Mouse (Mus musculus) cerebellum, adult 2 months (tissue): ENCODE measurements around the gene Iqcd. TPM values are rescaled to one million over a fixed set of nuclear protein-coding genes. Genes with fewer than 3 reads are reported as not detected.

Experiments
- DNase-seq, 2 experiments: peaks; one replicate each; pipeline ENCODE4 v3.0.0; 2021
- H3K27ac ChIP-seq: fragments of 200-500 bp; 2 replicates; pipeline ENCODE4 v1.5.1; 2012; ENCODE audit warnings: low read length, control low read depth, inconsistent platforms; ENCODE audit not compliant: insufficient read depth
- H3K27me3 ChIP-seq: fragments of 200-500 bp; 2 replicates; pipeline ENCODE4 v1.6.1; 2012; ENCODE audit warnings: inconsistent platforms, mild to moderate bottlenecking, low read length, moderate library complexity; ENCODE audit not compliant: control insufficient read depth, insufficient read depth
- H3K4me1 ChIP-seq: fragments of 200-500 bp; 2 replicates; pipeline ENCODE4 v1.6.1; 2011; ENCODE audit warnings: low read length; ENCODE audit not compliant: control insufficient read depth, insufficient read depth
- H3K4me3 ChIP-seq: fragments of 200-500 bp; replicated peaks from 2 replicates; pipeline ENCODE3; 2011; ENCODE audit warnings: mild to moderate bottlenecking, low read depth, low read length, control low read depth; ENCODE audit not compliant: insufficient read depth
- CTCF ChIP-seq: fragments of 200-500 bp; IDR thresholded peaks from 2 replicates; pipeline ENCODE4 v1.5.1; 2011; ENCODE audit warnings: low read depth, mild to moderate bottlenecking, control low read depth, low read length, moderate library complexity, borderline replicate concordance; ENCODE audit not compliant: insufficient read depth
- POLR2A ChIP-seq: fragments of 200-500 bp; IDR thresholded peaks from 2 replicates; pipeline ENCODE4 v1.6.1; 2011; ENCODE audit warnings: low read length, control low read depth, borderline replicate concordance; ENCODE audit not compliant: insufficient read depth
- WGBS: fragments of 180-500 bp; shearing (Covaris S2); methylation state at CpG from one replicate; pipeline ENCODE4 v1.1.7; 2018; 5-methylcytosine and 5-hydroxymethylcytosine counted together
- polyA plus RNA-seq: library from polyadenylated mRNA; depleted of rRNA; stranded (reverse); fragments of >200 nt; gene quantifications from 2 replicates; pipeline ENCODE4 v1.2.3, GENCODE M21; 2012

Gene Iqcd
- polyA plus RNA-seq, 1 experiment: 1.8 TPM

DNA sequence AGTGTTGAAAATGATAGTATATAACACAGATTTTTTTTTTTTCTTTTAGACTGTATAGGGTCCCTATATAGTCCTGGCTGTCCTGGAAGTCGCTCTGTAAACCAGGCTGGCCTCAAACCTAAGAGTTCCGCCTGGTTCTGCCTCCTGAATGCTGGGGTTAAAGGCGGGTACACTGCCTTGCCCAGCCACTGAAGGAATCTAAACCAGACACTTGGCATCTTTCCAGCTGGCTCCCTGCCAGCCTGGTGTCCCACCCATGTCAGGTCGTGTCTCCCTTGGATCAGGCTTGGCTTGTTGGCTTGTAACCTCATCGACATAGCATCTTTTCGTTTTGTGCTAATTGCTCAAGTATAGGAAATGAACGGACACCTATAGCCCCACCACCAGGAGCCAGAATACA is 39.8 kb downstream of the Iqcd start:
- H3K4me3 ChIP-seq: no peak overlapping the region
- 52% methylated on average over 7 of the region's 7 CpGs for WGBS
- no peak for DNase-seq
- no peaks in the 10 kb centered on the region for H3K27me3 ChIP-seq
- TF ChIP-seq CTCF (no peak), POLR2A (no peak)
- H3K27ac ChIP-seq: no peak overlapping the region
- H3K4me1 ChIP-seq: peaks cover 12% of the 10 kb centered on the region

DNA sequence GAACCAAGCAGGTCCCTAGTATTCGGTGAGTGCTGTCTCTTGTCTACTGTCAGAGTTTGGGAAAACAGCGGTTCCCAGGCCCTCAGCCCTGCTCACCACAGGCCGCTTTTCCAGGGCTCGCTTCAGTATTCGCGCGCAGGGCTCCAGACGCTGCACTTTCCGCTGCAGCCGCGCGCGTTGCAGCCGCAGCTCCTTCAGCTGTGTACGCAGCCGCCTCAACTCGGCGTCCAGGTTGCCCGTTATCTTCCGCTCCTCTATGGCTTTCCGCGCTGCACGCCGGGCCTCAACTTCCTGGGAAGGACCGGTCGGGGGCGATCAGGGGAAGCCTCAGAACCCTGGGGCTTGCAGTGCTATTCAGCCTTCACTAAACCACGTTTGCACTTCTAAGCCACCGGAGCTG is 42.3 kb downstream of the Iqcd start:
- H3K4me1 ChIP-seq: peaks cover 6% of the 10 kb centered on the region
- TF ChIP-seq POLR2A: no peak
- no peak for TF ChIP-seq CTCF
- no peaks in the 10 kb centered on the region for H3K27me3 ChIP-seq
- H3K4me3 ChIP-seq: no peak overlapping the region
- no peak overlapping the region for H3K27ac ChIP-seq
- WGBS: 29% methylated on average over 29 of the region's 29 CpGs
- no peak for DNase-seq

DNA sequence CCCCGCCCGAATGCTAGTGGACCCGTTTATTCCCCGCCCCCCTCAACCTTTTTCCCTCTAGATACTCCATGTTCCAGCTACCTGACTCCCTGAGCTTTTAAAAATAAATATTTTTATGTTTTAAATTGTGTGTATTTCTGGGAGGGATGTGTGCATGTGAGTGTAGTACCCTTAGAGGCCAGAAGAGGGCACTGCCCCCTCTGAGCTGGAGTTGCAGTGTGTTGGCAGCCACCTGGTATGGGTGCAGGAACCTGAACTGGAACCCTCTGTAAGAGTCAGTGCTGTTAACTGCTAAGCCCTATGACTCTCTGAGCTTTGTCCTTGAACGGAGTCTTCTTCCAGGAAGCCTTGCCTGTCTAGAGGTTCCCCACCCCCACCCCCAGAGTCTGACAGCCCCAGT is 43.1 kb downstream of the Iqcd start:
- Histone ChIP-seq H3K4me1 (peaks cover 6% of the 10 kb centered on the region), H3K4me3 (no peak overlapping the region), H3K27me3 (no peaks in the 10 kb centered on the region), H3K27ac (no peak overlapping the region)
- 93% methylated on average over 5 of the region's 5 CpGs for WGBS
- no peak for DNase-seq
- TF ChIP-seq CTCF: no peak
- TF ChIP-seq POLR2A: no peak

DNA sequence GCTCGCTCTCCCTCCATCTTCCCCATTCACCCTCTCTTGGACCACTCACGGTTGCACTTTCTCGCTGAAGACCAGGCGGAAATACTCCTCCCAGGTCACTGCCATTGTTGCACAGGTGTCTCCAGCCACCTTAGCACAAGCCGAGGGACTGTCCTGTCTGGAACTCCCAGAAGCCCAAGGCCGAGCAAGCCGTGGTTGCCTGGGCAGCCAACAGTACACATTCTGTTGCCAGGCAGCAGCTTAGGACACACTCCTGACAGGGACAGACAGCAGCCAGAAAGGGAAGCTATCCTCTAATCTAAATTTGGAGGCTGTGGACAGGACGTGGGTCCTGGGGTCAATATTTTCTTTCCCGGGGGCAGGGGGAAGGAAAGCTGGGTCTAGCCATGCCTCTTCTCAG is 45.3 kb downstream of the Iqcd start, which contains the start of gene Cfap73:
Gene Cfap73, minus strand, starts transcription at position 105 of the 400 bp plus-strand sequence.
- Histone ChIP-seq H3K27ac (no peak within 1 kb of the TSS), H3K4me3 (no peak within 1 kb of the TSS), H3K4me1 (no peaks in the 10 kb centered on the region), H3K27me3 (no peaks in the 10 kb centered on the region)
- WGBS: 50% methylated on average over 9 of the region's 9 CpGs
- DNase-seq: no peak
- TF ChIP-seq CTCF: no peak
- TF ChIP-seq POLR2A: no peak

DNA sequence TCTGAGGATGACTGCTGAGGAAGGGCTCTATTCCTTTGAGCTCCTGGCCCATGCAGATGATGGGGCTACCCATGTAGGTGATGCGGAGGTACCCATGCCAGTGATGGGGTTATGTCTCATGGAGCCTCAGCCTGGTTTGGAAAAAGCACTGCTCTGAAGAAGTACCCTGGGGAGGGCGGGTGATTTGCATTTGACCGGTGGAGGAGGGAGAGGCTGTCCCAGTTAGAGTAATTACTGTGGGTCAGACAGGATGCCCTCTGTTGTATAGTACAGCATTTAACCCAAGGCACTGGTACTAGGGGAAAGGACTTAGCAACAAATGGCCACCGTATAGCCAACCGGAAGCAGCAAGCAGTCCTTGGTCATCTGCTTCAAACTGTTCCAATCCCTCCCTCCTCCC is 46.0 kb downstream of the Iqcd start:
- no peaks in the 10 kb centered on the region for H3K27me3 ChIP-seq
- H3K4me1 ChIP-seq: no peaks in the 10 kb centered on the region
- TF ChIP-seq POLR2A (no peak), CTCF (no peak)
- no peak overlapping the region for H3K27ac ChIP-seq
- DNase-seq: no peak
- H3K4me3 ChIP-seq: no peak overlapping the region
- WGBS: 54% methylated on average over 5 of the region's 5 CpGs

DNA sequence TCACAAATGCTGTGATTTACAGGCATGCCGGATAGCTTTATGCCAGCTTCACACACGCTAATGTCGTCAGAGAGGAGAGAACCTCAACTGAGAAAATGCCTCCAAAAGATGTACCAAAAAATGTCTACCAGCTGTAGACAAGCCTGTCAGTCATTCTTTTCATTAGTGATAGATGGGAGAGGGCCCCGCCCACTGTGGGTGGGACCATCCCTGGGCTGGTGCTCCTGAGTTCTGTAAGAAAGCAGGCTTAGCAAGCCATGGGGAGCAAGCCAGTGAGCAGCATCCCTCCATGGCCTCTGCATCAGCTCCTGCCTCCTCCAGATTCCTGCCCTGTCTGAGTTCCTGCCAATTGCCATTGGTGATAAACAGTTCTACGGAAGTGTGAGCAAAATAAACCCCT is 46.8 kb downstream of the Iqcd start:
- Histone ChIP-seq H3K4me1 (no peaks in the 10 kb centered on the region), H3K27me3 (no peaks in the 10 kb centered on the region), H3K4me3 (no peak overlapping the region), H3K27ac (no peak overlapping the region)
- no peak for DNase-seq
- 93% methylated on average over 5 of the region's 5 CpGs for WGBS
- TF ChIP-seq CTCF: no peak
- TF ChIP-seq POLR2A: no peak

DNA sequence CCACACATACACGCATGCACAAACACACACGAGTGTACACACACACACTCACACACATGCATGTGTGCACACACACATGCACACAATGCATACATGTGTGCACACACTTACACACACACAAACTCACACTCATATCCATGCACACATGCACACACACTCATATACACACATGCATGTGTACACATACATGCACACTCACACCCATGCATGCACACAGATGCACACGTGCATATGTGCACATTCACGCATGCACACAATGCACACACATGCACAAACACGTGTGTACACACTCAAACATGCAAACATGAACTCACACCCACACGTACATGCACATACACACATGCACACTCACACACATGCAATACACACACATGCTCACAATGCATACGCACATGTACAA is 51.3 kb downstream of the Iqcd start:
- TF ChIP-seq CTCF (no peak), POLR2A (no peak)
- WGBS: 92% methylated on average over 7 of the region's 7 CpGs

DNA sequence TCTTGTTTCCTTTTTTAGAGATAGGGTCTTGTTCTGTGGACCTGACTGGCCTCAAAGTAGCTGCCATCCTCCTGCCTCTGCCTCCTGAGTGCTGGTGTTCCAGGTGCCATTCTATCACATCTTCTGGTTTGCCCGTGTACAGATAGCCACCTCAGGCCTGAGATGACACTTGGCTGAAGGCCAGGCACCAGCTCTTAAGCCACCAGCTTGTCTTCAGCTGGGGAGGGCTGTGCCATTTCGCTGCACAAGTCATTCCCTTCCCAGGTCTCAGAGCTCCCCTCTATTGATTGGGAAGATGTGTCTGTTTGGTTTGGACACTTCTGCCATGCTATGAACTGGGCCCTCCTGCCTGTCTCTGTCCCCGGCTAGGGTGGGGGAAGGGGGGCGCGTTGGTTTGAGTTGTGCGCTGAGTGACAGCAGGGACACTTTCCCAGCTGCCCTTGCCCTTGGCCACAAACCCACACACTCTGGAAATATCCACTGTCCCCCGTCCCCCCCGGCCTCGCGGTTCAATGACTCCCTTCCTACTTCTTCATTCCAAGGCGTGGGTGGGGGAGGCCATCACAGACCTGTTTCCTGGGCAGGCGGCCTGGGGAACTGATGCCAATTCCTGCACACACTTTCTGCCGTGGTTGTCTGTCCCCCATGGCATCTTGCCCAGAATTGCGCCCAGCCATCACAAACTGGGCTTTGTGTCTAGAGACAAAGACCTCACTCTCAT is 54.7 kb downstream of the Iqcd start:
- H3K4me1 ChIP-seq: peaks cover 15% of the 10 kb centered on the region
- H3K4me3 ChIP-seq: no peak overlapping the region
- WGBS: 9% methylated on average over 14 of the region's 14 CpGs
- no peak overlapping the region; the same call in 1 of the 2 replicates for H3K27ac ChIP-seq
- no peaks in the 10 kb centered on the region for H3K27me3 ChIP-seq
- TF ChIP-seq CTCF: no peak
- DNase-seq: peak; percentile 68 to 84

More for the DNA sequence above, 51.3 kb downstream of the Iqcd start:
- Histone ChIP-seq H3K27ac (no peak overlapping the region), H3K4me3 (no peak overlapping the region), H3K4me1 (peaks cover 13% of the 10 kb centered on the region; the same call in 1 of the 2 replicates), H3K27me3 (no peaks in the 10 kb centered on the region)
- no peak for DNase-seq
